11 mouse cellular contexts compared by ENCODE assay signal in the genomic region with DNA sequence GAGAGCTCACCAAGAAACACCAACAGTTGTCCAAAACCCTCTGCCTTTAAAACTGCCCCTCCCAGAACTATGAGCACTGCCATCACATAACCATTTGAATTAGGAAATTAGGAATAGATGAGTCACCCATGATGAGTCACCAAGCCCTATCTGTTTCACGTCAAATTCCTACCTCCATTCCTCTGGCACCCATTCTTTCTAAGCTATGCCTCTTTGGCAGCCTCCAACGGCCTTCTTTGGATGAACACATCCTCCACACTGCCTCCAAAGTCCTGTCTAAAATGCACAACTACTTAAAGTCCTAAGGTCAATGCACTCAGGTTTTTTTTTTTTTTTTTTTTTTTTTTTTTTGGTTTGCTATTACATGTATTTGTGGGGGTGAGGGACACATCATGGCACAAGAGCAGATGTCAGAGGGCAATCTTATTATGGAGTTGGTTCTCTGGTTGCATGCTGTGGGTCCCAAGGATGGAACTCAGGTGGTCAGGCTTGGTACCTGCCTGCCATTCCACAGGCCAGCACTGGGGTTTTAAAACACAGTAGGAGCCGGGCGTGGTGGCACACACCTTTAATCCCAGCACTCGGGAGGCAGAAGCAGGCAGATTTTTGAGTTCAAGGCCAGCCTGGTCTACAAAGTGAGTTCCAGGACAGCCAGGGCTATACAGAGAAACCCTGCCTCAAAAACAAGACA. TPM values are rescaled to one million over a fixed set of nuclear protein-coding genes. Genes with fewer than 3 reads are reported as not detected.
DNase-seq lines count a peak whose midpoint lies in the region; ATAC-seq and TF ChIP-seq lines count a peak whose summit lies in the region.
"Had no signal": no experiment of that assay in that cellular context is flagged by ENCODE, and none has a peak within 500 bp of the region (broad histone marks: within the 10 kb centered on the region; RNA-seq: fewer than 3 reads in every experiment).

No protein-coding gene starts in this region.

- peak overlapping the region; percentile 4; the same call in 1 of the 2 replicates for H3K27ac ChIP-seq in heart, embryonic 12.5 days (ENCODE audit: poor library complexity, severe bottlenecking)
- no peak overlapping the region for H3K27ac ChIP-seq in forebrain, postnatal 0 days (ENCODE audit: low read depth, low read length)
- H3K27ac ChIP-seq: intestine, embryonic 15.5 days; limb, embryonic 15.5 days; neural tube, embryonic 15.5 days had no signal

- H3K4me1 ChIP-seq in heart, embryonic 12.5 days (replicated peaks), result peaks cover 29% of the 10 kb centered on the region
- H3K4me1 ChIP-seq in forebrain, postnatal 0 days (ENCODE audit: insufficient read depth), result peaks cover 13% of the 10 kb centered on the region; the same call in 1 of the 2 replicates

- no peak for TF ChIP-seq CTCF in forebrain, postnatal 0 days (IDR thresholded peaks at IDR 0.05; ENCODE audit: low read depth)

- H3K4me3 ChIP-seq in heart, embryonic 12.5 days, result no peak overlapping the region
- H3K4me3 ChIP-seq in forebrain, postnatal 0 days (ENCODE audit: low read depth, low read length), result no peak overlapping the region
- H3K4me3 ChIP-seq: intestine, embryonic 15.5 days; limb, embryonic 15.5 days; neural tube, embryonic 15.5 days had no signal

- 70% methylated on average over 5 of the region's 5 CpGs for WGBS in heart, embryonic 12.5 days
- WGBS in forebrain, postnatal 0 days, result 91% methylated on average over 5 of the region's 5 CpGs

- no peaks in the 10 kb centered on the region for H3K27me3 ChIP-seq in heart, embryonic 12.5 days (replicated peaks)
- no peaks in the 10 kb centered on the region for H3K27me3 ChIP-seq in forebrain, postnatal 0 days (ENCODE audit: insufficient read depth, low read length)
- H3K27me3 ChIP-seq: intestine, embryonic 15.5 days; limb, embryonic 15.5 days; neural tube, embryonic 15.5 days had no signal

- no peak overlapping the region for H3K9ac ChIP-seq in heart, embryonic 12.5 days
- H3K9ac ChIP-seq in forebrain, postnatal 0 days, result no peak overlapping the region
- H3K9ac ChIP-seq: intestine, embryonic 15.5 days; limb, embryonic 15.5 days; neural tube, embryonic 15.5 days had no signal

- ATAC-seq in monocyte, adult 5-6 weeks (replicated peaks; ENCODE audit: insufficient number of reproducible peaks, low FRiP score, low TSS enrichment, poor library complexity, severe bottlenecking), result no peak
- ATAC-seq in heart, embryonic 12.5 days (ENCODE audit: insufficient number of reproducible peaks, low FRiP score), result no peak
- no peak for ATAC-seq in megakaryocyte progenitor cell, adult 5-6 weeks (replicated peaks; ENCODE audit: poor library complexity)
- ATAC-seq in forebrain, postnatal 0 days, result no peak
- ATAC-seq: intestine, embryonic 15.5 days had no signal

- H3K36me3 ChIP-seq in heart, embryonic 12.5 days, result 0 out of 2 replicates have a peak, but pooled peaks cover 3% of the 10 kb centered on the region
- no peaks in the 10 kb centered on the region for H3K36me3 ChIP-seq in forebrain, postnatal 0 days (ENCODE audit: insufficient read depth)
- H3K36me3 ChIP-seq: intestine, embryonic 15.5 days; neural tube, embryonic 15.5 days had no signal

- no peaks in the 10 kb centered on the region for H3K9me3 ChIP-seq in heart, embryonic 12.5 days (replicated peaks)
- no peaks in the 10 kb centered on the region for H3K9me3 ChIP-seq in forebrain, postnatal 0 days (ENCODE audit: low read length)
- H3K9me3 ChIP-seq: intestine, embryonic 15.5 days; limb, embryonic 15.5 days had no signal

- no peak overlapping the region for H3K4me2 ChIP-seq in heart, embryonic 12.5 days
- no peak overlapping the region for H3K4me2 ChIP-seq in forebrain, postnatal 0 days (ENCODE audit: low read depth)
- H3K4me2 ChIP-seq: limb, embryonic 15.5 days; neural tube, embryonic 15.5 days had no signal

- DNase-seq in gastrocnemius, adult 18-20 months (ENCODE audit: low spot score), result peak; percentile 33
- DNase-seq in gastrocnemius, postnatal 4 days (ENCODE audit: low spot score in 2 of 2), result no peak
- DNase-seq in monocyte, adult 2 months (ENCODE audit: low read depth in 1 of 2, low spot score in 2 of 2), result peak; percentile 7 to 18
- DNase-seq in lung, postnatal 36 days, result peak; percentile 76
- DNase-seq in forebrain, postnatal 0 days, result no peak

RNA-seq across cellular contexts. Expression of a gene that starts 15.0 kb away (rescaled TPM):
- total RNA-seq in gastrocnemius, adult 18-20 months (2021), result 10 to 100 TPM; 29.7 to 34.1 TPM
- 100 to 1,000 TPM in 1 of 2 experiments, 10 to 100 TPM in 1; 94.9 to 113 TPM for total RNA-seq in gastrocnemius, postnatal 4 days (2021)
- total RNA-seq in monocyte, adult 5-6 weeks (2017), result 54.6 to 83.2 TPM (median 70.1 TPM) in 3 replicates
- 17.6 and 17.8 TPM in 2 replicates for polyA plus RNA-seq in heart, embryonic 12.5 days (2016; fragmentation: Nextera tagmentation; extraction: Ambion mirVana)
- total RNA-seq in megakaryocyte progenitor cell, adult 5-6 weeks (2015), result 121 and 143 TPM in 2 replicates
- 70.9 and 100 TPM in 2 replicates for total RNA-seq in megakaryocyte progenitor cell, adult 5-6 weeks (2017)
- 27.9 and 35.0 TPM in 2 replicates for total RNA-seq in forebrain, postnatal 0 days (2014; rRNA removed)
- 4.0 and 6.1 TPM in 2 replicates for polyA plus RNA-seq in forebrain, postnatal 0 days (2015; fragmentation: Nextera tagmentation; extraction: Ambion mirVana)

Comparison
In these comparisons a context has a peak if more than half of its experiments do, and no peak if none do; other contexts are left out.
1. DNase-seq: peak in gastrocnemius, adult 18-20 months (single experiment), monocyte, adult 2 months (2 of 2) and lung, postnatal 36 days (single experiment); none in gastrocnemius, postnatal 4 days (0 of 2) and forebrain, postnatal 0 days (single experiment).